Mouse (Mus musculus): Measurements from ENCODE around the gene Igsf8. TPM values are rescaled to one million over a fixed set of nuclear protein-coding genes. Genes with fewer than 3 reads are reported as not detected.

Igsf8 gene
- total RNA-seq, 2 experiments from 2014 or later = 45.3 to 55.6 TPM

DNA sequence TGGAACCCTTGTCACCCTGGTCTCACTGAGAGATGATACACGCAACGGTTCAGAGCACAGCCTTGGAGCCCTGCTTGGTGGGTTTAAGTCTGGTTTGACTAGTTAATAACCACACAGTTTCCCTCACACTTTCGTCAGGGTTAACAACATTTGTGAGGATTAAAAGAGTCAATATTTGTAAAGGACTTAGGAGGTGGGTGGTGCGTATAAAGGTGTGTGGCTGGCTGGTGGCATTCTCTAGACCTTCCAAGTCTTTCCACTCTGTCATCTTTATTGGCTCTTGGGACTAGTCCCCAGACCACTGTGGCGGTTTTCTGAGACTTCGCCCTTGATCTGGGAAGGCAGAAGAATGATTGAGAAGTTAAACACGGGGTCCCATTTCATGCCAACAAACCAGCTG, 83.4 kb downstream of the Igsf8 start:
- no peak for DNase-seq (ENCODE audit: low spot score in 2 of 2)

- no peak for DNase-seq (ENCODE audit: low spot score in 2 of 2)
Observed at GRCm38 (mm10) chr1:172346707-172347106, 85.3 kb downstream of the Igsf8 start.

DNA sequence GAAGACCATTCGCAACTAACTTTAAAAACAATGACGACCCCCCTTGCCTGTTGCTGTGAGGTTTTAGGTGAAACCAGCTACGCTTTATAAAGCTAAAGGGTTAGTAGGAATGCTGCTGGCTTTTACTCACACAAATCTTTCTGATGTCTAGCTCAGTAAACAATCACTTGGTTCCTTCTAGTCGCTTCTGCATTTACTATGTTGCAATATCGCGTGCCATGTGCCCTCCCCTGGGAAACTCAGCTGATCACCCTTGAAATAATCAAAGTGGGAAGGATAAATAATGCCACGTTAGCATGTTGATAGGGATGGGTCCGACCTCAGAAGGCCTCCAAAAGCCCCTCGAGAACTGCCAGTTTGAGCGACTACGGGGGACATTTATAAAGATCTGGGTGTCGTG, 85.9 kb downstream of the Igsf8 start:
- DNase-seq (ENCODE audit: low spot score in 2 of 2) = no peak

- no peak for DNase-seq (ENCODE audit: low spot score in 2 of 2)
Observed at GRCm38 (mm10) chr1:172349504-172349903, 88.1 kb downstream of the Igsf8 start.

- no peak for DNase-seq (ENCODE audit: low spot score in 2 of 2)
Observed at GRCm38 (mm10) chr1:172349916-172350812, 88.7 kb downstream of the Igsf8 start.

DNA sequence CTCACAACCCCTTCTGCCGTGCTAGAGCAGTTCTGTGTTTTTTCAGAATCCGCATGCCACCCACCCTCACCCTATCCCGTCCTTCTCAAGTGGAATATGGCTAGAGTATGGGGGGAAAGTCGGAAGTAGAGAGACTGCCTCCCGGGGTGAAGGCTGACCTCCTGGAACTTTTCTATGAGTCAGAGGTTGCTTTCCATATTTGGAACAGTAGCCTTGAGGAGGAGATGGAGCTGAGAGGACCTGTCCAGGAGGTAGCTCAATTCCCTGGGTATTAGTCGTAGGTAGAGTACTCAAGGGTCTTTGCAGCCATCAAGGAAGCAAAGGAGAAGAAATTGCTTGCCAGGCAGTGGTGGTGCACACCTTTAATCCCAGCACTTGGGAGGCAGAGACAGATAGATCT, 90.6 kb downstream of the Igsf8 start:
- DNase-seq (ENCODE audit: low spot score in 2 of 2) = no peak

GRCm38 (mm10) chr1:172352453-172352852, 91.0 kb downstream of the Igsf8 start:
- no peak for DNase-seq (ENCODE audit: low spot score in 2 of 2)

GRCm38 (mm10) chr1:172355336-172355735, 93.9 kb downstream of the Igsf8 start:
- no peak for DNase-seq (ENCODE audit: low spot score in 2 of 2)

DNA sequence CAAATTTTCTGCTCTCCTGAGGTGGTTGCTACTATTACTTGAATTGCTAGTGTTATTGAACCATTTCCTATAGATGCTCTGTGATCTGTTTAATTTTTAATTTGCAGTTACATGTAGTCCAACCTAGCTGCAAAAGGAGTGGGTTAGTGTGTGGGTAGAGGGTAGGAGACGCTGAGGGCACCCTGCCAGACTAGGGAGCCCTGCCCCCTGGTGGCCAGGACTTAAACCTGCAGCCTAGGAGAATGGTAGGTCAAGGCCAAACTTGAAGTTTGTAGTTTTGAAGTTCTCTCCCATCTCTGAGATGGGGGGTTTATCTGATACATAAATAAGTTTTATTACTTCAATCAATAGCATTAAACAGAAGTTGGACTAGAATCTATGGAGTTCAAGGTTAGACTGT, 96.1 kb downstream of the Igsf8 start:
- DNase-seq (ENCODE audit: low spot score in 2 of 2) = no peak

GRCm38 (mm10) chr1:172358341-172358740, 96.9 kb downstream of the Igsf8 start:
- DNase-seq (ENCODE audit: low spot score in 2 of 2) = no peak

DNA sequence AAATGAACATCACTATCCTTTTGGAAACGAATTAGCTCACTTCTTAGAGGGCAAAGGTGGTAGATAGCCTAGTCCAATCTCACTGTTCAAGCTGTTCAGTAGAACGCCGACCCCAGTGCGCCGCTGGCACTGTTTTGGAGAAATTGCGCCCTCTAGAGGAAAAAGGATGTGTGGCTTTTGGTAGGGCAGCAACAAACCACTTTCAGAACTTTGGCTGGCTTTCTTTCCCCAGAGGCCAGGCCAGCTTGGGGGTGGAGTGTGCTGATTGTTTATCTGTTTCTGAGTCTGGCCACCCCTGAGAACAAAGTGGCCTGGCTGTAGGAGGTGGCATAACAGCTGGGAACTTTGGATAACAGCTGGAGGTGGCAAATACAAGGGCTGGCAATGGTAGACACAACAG, 103.2 kb downstream of the Igsf8 start:
- peak in 1 of 2 experiments; percentile 25 for DNase-seq (ENCODE audit: low spot score in 2 of 2)

DNA sequence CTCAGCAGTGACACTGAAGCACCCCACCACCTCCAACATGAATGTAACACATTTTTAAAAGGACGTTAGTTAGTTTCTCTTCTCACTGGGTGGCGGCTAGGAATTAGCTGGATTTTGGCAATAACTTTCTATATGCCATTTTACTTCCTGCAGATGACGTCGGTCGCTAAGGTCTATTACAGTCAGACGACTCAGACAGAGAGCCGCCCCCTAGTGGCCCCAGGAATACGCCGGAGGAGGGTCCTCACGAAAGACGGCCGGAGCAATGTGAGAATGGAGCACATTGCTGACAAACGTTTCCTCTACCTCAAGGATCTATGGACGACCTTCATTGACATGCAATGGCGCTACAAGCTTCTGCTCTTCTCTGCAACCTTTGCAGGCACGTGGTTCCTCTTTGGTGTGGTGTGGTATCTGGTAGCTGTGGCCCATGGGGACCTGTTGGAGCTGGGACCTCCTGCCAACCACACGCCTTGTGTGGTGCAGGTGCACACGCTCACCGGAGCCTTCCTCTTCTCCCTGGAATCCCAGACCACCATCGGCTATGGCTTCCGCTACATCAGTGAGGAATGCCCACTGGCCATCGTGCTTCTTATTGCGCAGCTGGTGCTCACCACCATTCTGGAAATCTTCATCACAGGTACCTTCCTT, 107.5 kb downstream of the Igsf8 start:
- DNase-seq (ENCODE audit: low spot score in 2 of 2) = no peak

Other genes starting within 250 kb of the Igsf8 start
- 10 to 100 TPM; 16.2 to 18.7 TPM for gene Vangl2, start 233.2 kb upstream of the Igsf8 start, total RNA-seq (2021)
- gene Nhlh1, start 204.1 kb upstream of the Igsf8 start, total RNA-seq (2021) = under 1 TPM in 1 of 2 experiments, not detected in 1; 0.31 TPM
- gene Copa, start 179.1 kb upstream of the Igsf8 start, total RNA-seq (2021) = 100 to 1,000 TPM; 187 to 205 TPM
- gene Ncstn, start 178.8 kb upstream of the Igsf8 start, total RNA-seq (2021) = 100 to 1,000 TPM; 148 to 154 TPM
- gene Pex19, start 134.9 kb upstream of the Igsf8 start, total RNA-seq (2021) = 100 to 1,000 TPM; 168 to 170 TPM
- 100 to 1,000 TPM; 177 to 181 TPM for gene Dcaf8, start 113.6 kb upstream of the Igsf8 start, total RNA-seq (2021)
- gene Pea15a, start 54.8 kb upstream of the Igsf8 start, total RNA-seq (2021) = 10 to 100 TPM; 92.5 to 94.7 TPM
- 10 to 100 TPM; 15.7 to 51.9 TPM for gene Casq1, start 41.8 kb upstream of the Igsf8 start, total RNA-seq (2021)
- under 1 TPM; 0.39 to 0.45 TPM for gene Atp1a4, start 3.2 kb upstream of the Igsf8 start, total RNA-seq (2021)
- gene Atp1a2, start 36.4 kb downstream of the Igsf8 start, total RNA-seq (2021) = 10 to 100 TPM; 50.9 to 70.2 TPM
- under 1 TPM; 0.11 to 0.20 TPM for gene Kcnj9, start 67.7 kb downstream of the Igsf8 start, total RNA-seq (2021)
- 1 to 10 TPM; 1.8 to 4.5 TPM for gene Kcnj10, start 79.6 kb downstream of the Igsf8 start, total RNA-seq (2021)
- 10 to 100 TPM; 18.1 to 19.9 TPM for gene Pigm, start 114.9 kb downstream of the Igsf8 start, total RNA-seq (2021)
- gene Slamf9, start 213.7 kb downstream of the Igsf8 start, total RNA-seq (2021) = 1 to 10 TPM; 1.1 to 1.2 TPM
- gene Igsf9, start 220.1 kb downstream of the Igsf8 start, total RNA-seq (2021) = 10 to 100 TPM in 1 of 2 experiments, 1 to 10 TPM in 1; 6.0 to 10.6 TPM
- 100 to 1,000 TPM; 143 to 153 TPM for gene Tagln2, start 238.4 kb downstream of the Igsf8 start, total RNA-seq (2021)